Mouse (Mus musculus) E14TG2a.4 (cell line): ENCODE results near the gene Dock2.

Experiments
- CTCF ChIP-seq: conservative IDR thresholded peaks from 2 replicates; pipeline ENCODE4 v1.5.1; 2014; ENCODE audit warnings: low read length
- NANOG ChIP-seq: IDR thresholded peaks from 2 replicates; pipeline ENCODE4 v1.6.1; 2014; ENCODE audit warnings: borderline replicate concordance, low read length, mixed read lengths
- POU5F1 ChIP-seq: IDR thresholded peaks from 2 replicates; pipeline ENCODE4 v1.6.1; 2014; ENCODE audit warnings: low read length, borderline replicate concordance

- no peak for TF ChIP-seq CTCF
- TF ChIP-seq POU5F1: no peak
- TF ChIP-seq NANOG: no peak
Measured at GRCm38 (mm10) chr11:34377649-34378048, 406.0 kb downstream of the Dock2 start.
